Mouse (Mus musculus): ENCODE data around the gene Sec22b. TPM values are rescaled to one million over a fixed set of nuclear protein-coding genes. Genes with fewer than 3 reads are reported as not detected.

Gene Sec22b
- total RNA-seq (2023): 10 to 100 TPM; 57.5 to 62.6 TPM

GRCm38 (mm10) chr3:97900516-97901490 is at the start of gene Sec22b:
Gene Sec22b, plus strand, starts transcription at chr3:97901190.

GRCm38 (mm10) chr3:97888168-97888901 is 12.7 kb upstream of the Sec22b start, which contains the start of gene Pde4dip:
Gene Pde4dip, minus strand, starts transcription at chr3:97888707.

Other genes starting within 250 kb of the Sec22b start
- gene Prkab2, start 243.0 kb upstream of the Sec22b start, total RNA-seq (2023): 10 to 100 TPM in 1 of 2 experiments, 1 to 10 TPM in 1; 7.2 to 10.7 TPM
- gene Gm17651, start 226.5 kb upstream of the Sec22b start, total RNA-seq (2023): not detected
- gene Pde4dip, start 12.5 kb upstream of the Sec22b start, total RNA-seq (2023): 1 to 10 TPM; 6.1 to 7.1 TPM
- gene Notch2, start 112.3 kb downstream of the Sec22b start, total RNA-seq (2023): 100 to 1,000 TPM; 260 to 279 TPM